Mouse (Mus musculus): Measurements from ENCODE around the gene Jakmip3.

Jakmip3 gene

DNA sequence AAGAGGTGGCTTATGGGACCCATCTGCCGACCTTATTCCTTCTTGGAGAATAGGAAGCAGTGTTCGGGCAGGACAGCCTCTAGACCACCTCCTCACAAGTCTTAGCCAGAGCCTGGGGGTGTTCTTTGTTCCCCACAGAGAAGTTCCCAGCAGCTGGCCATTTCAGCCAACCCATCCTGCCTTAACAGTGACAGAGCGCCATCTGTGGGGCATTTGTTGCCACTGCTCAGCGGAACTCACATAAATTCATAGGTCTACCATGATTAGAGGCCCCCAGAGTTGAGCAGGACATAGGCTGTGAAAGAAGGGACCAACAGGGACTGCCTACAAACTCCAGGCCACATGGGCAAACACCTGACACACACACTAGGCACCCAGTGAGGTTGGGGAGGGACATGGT lies 122.9 kb downstream of the Jakmip3 start:
- no peak for DNase-seq (ENCODE audit: low spot score)

DNA sequence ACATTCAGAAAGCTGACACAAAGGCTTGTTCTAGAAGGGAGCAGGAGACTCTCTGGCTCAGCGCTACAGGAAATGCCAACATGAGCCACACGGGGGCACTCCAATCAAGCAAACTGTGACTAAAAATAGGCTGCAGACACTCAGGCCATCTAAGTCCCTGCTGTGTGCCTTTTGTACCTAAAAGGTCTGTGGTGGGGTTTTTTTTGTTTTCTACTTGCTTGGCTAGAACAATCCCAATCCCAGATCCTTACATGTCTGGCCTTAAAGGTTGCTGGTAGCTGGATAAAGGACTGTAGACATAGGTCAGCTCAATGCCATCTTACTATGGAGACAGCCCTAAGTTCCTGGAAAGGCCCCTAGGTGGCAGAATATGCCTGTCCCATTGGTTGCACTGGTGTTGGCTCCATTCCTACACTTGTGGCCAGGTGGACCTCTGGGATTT lies 127.7 kb downstream of the Jakmip3 start:
- DNase-seq (ENCODE audit: low spot score), result peak; percentile 48

DNA sequence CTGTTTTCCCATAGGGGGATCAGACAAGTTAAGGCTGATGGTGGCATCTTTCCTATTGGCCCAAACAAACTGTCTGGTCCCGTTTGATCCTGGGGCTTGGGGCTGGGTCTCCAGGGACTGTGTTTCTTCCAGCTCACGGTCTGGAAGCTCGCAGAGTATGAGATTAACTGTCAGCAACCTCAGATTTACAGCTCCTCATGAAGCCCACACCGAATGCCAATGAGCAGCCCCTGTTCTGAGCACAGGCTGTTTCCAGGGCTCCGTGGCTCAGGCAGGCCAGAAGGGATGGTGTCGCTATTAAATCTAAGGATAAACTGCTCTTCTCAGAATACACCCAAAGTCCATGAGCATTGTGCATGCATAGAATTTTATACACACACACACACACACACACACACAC lies 133.7 kb downstream of the Jakmip3 start:
- no peak for DNase-seq (ENCODE audit: low spot score)

DNA sequence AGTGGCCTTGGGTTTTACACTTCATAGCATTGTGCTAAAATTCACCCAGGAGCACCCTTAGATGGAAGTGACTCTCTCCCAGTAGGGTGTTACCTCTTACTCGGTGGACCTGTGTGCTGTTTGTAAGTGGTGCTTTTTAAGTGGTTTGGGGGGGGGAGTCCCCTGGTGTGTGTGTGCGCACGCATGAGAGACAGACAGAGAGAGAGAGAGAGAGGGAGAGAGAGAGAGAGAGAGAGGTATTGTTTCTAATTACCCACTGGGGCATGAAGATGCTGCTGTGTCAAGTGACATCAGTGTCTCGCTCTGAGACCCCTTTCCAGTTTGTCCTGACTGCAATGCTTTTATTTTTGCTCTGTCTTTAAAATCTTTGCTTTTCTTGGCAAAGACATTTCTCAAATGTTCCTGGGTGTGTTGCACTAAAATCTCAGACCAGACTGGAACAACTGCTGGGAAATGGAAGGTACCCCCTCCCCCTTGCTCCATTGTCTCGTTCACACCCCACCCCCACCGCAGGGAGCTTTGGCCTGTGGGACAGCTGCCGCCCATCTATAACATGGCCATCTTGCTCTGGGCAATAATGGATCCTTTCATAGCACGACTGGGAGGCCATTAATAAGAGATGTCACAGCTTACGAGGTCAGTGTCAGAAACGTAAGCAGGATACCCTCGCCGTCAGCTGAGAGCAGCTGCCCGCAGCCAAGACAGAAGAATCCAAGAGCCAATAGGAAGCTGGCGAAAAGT lies 134.7 kb downstream of the Jakmip3 start:
- DNase-seq (ENCODE audit: low spot score), result no peak

DNA sequence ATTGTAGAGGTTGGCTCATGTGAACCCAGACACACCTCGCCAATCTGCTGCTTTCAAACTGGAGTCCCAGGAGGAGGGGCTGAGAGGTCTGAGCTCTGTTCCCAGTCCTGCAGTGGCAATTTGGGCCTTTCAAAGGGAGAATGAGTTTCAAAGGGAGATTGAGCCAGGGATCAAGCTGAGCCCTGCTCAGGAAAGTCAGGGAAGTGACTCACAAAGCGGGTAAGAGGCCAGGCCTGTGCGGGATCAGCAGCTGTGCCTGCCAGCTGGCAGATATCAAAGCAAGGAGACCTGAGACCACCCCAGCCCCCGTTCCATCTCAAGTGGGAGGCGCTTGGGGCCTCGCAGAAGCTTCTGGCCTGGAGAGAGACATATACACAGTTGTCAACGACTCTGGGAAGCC lies 136.8 kb downstream of the Jakmip3 start:
- DNase-seq (ENCODE audit: low spot score), result no peak

DNA sequence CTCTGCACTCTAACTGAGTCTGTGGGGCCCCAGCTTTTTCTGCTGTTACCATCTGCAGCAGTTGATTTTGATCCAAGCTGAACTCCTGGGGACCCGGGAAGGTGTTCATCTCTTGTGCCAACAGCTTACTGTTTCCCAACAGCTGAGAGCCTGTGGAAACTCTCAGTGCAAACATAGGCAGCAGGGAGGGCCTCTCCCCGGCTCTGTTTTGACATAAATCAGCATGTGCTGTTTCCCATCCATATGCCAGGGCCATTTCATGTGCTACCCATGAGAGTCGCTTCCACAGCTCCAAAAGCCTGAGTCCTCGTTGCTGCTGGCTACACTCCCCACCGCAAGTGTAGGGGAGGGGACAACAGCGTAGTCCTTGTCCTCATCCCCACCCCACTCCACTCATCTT lies 137.7 kb downstream of the Jakmip3 start:
- DNase-seq (ENCODE audit: low spot score), result no peak

DNA sequence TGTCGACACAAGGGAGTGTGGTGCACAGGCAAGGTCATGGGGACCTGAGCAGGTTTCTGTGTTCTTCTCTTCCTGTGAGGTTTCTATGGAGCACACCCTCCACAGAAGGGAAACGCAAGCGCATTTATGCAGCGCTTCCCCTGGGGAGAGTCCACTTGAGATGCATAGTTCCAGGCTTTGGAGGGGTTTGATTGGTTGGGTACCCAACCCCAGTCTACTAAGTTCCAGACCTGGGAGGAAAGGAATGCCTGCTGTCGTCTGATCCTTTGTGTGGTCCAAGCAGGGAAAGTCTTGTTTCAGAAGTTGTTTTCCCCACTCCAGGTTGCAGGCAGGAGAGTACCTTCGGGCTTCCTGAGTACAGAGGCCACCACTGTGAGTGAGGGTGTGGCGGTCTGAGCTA lies 138.6 kb downstream of the Jakmip3 start:
- no peak for DNase-seq (ENCODE audit: low spot score)

DNA sequence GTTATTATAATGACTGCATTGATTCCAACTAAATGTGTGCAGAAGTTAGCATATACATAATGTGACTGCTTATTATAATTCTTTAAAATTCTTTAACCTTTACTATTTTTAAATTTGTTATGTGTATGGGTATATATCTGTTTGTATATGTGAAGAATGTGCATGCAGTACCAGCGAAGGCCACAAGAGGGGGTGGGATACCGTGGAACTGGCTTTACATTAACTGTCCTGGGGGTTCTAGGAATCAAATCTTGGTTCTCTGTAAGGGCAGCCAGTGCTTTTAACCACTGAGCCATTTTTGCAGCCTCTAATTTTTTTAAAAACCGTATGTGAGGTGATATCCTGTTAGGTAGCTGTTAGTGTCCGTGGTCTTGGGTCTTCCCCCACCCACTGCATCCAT lies 140.2 kb downstream of the Jakmip3 start:
- no peak for DNase-seq (ENCODE audit: low spot score)

DNA sequence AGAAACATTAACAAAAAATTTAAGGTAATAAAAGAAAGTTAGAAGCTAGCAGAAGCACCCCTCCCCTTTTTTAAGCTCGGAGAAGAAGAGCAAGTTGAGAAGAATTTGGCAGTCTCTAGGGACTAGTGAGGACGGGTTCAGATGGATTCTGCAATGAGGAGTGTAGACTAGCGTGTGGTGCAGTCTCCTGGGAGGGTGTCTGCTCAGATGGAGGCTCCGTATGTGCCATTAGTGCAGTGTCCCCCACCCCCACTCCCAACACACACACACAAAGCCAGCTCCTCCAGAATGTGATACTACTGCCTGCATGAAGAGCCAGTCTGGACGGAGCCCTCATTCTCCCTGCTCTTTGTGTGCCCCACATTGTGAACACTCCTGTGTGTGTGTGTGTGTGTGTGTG lies 140.6 kb downstream of the Jakmip3 start:
- DNase-seq (ENCODE audit: low spot score), result no peak

DNA sequence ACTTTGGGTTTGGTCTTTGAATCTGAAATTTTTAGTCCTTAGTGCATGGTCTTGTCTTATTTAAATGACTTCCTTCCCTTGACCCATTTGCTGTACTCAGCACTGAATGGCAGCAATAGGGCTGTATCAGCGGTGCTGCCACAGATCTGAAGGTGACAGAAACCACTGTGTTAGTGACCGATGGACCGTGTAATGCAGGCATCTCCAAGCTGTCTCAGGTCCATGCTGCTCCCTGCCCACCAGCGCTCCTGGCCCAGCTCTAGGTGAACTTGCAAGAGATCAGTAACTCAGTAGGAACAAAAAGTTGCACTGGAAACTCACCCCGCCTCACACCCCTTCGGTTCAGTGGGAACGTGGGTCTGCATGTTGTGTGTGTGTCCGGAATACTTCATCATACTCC lies 141.8 kb downstream of the Jakmip3 start:
- no peak for DNase-seq (ENCODE audit: low spot score)

DNA sequence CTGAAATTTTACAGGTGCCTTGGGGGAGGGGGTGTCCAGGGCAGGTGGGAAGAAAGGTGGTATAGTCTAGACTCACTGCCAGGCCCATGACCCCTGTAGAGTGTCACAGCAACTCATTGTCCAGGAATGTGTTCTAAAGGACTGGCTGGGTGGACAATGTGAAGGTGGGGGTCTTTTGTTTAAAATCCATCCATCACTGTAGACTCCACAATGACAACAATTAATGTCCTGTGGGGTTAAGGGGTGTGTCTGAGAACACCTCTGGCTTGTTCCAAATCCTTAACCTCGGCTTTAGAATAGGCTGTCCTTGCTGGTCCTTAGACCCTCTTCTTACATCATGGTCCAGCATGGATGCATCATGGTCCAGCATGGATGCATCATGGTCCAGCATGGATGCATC lies 143.8 kb downstream of the Jakmip3 start:
- no peak for DNase-seq (ENCODE audit: low spot score)

DNA sequence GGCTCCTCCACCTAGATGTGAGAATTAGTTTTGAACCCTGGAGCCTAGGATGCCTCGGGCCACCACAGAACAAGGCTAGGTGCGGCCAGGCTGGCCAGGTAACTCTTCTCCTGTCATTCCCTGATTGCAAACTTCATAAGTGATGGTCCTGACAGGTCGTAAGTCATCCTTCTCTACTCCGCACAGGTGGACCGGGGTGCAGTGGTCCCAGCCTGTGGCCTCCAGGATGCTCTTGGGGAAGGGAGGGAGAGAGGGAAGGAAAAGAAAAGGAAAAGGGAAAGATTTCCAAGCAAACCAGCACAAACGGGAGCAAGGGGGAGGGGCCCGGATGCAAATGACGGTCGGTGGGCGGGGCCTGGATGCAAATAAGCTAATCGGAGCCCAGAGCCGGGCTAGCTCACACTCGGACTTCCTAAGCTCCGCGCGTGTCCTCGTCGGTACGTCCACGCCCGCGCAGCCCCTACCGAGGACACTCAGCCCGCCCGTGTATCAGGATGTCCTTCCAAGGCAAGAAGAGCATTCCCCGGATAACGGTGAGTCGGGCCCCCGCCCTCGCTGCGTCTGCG lies 145.2 kb downstream of the Jakmip3 start, which contains the start of gene Dpysl4:
Dpysl4 (plus strand) TSS at position 373 of the 566 bp plus-strand sequence.
- DNase-seq (ENCODE audit: low spot score), result peak; percentile 13

DNA sequence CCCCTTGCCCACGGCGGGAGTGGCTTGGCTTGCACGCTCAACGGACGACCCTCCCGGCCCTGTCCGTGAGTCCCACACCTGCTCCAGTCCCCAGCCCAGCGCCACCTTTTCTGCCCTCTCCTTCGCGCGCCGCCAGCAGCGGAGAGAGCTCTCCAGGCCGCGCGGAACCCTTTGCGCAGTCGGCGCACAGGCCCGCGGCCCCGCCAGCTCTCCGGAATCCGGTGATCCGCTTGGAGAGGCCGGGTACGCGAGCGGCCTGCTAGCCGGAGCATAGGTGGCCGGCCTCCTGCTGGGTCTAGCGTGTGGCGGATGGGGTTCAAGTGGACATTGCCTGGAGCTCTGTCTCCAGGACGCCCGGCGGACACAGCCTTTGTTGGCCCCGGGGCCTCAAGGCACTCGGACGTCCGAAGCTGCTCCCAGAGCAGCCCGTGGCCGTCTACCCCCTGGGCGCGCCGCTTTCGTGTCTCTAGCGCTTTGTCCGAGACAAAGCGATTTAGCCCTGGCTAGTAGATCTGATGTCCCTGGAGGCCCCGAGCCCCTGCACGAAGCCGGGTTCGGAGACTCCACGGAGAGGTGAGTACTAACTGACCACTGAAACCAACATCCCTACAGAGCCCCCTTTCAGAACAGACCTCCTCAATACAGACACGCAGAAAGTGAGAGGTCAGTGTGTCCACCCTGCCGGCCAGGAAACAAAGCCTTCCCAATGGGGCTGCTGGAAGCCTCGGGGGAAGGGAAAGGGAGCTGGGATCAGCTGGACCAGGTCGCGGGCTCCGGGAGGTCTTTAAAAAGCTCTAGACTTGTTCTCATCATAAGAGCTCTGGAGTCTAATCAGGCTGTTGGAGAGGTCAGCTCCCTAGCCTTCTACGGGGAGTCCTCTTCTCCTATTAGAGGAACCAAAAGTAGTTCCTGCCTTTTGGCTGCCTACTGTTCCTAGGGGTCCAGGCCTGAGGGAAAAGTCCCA lies 145.9 kb downstream of the Jakmip3 start:
- DNase-seq (ENCODE audit: low spot score), result no peak

DNA sequence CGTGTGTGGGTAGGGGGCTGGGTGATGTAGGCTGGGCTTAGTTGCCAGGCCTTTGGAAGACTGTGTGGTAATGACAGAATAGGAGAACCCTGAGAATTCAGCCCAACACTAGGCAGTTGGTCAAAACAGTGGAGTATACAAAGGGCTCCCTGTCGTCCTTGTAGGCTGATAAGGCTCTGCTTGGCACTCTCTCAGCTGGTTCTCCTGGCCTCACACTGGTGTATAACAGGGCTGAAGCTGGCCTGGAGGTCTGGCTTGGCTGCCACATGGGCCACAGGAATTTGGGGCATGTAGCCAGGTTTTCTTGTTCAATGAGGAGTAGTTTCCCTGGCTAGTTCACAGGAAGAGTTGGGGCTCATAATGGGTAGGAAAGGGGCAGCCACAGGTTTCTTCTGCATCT lies 147.3 kb downstream of the Jakmip3 start:
- DNase-seq (ENCODE audit: low spot score), result no peak

DNA sequence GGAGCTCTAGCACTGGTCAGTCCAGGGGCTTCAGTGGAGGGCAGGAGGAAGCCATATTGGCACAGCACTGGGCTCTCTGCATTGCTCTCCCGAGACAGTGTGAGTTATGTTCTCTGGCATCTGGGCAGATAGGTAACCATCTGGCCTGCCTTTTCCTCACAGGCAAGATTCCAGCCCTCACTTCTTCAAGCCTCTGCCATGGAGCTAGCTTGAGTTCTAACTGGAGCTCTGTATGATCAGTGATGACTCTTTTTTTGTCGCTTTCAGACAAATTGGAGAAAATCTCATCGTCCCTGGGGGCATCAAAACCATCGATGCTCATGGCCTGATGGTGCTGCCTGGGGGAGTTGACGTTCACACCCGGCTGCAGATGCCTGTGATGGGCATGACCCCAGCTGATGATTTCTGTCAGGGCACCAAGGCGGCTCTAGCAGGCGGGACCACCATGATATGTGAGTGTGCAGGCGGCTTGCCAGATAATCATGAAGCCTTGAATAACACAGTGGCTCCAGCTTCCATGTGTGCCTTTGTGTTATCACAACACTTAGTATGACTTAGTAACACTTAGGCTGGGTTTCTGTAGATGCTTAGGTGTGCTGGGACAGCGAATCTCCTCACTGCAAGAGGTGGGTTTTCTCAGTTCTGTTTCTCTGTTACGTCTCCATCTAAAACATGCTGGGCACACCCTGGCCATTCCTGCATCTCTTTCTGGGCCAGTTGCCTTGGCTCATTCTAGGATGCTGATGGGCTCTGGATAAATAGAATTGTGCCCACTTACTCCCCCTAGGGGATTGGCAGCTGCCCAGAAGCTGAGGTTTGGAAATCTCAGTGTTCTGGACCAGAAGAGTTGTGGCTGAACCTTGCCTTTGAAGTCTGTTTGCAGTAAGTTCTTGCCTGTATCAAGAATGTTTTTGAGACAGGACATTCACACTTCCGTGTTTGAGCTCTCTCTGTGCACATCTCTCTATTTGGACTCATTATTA lies 149.7 kb downstream of the Jakmip3 start:
- no peak for DNase-seq (ENCODE audit: low spot score)

DNA sequence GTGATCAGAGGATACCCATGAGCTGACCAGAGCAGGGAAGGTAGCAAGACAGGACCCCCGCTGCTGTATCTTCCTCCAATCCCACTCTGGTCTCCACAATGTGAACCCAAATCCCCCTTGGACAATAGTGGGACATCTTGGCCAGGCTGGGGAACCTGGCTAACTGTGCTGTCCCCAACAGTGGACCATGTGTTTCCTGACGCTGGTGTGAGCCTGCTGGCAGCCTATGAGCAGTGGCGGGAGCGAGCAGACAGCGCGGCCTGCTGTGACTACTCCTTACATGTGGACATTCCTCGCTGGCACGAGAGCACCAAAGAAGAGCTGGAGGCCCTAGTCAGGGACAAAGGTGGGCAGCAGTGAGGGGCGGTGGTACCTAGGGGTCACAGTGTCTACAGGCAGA lies 151.2 kb downstream of the Jakmip3 start:
- DNase-seq (ENCODE audit: low spot score), result no peak

DNA sequence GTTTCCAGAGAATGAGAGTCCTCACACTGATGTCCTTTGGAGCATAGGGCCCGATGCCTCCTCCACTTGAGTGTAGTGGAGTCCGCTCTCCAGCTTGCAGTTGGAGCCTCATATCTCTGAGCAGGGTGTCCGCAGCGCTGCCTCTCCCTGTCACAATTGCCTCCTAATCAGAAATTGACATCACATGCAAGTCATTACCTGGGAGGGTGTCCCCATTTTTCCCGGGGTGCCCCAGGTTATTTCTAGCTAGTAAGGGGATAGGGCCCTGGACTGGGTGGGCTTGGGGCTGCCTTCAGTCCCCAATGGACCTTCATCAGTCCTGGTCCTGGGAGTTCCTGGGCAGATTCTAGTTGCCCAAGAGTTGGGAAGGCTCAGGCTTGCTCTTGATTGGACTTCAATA lies 152.1 kb downstream of the Jakmip3 start:
- no peak for DNase-seq (ENCODE audit: low spot score)

DNA sequence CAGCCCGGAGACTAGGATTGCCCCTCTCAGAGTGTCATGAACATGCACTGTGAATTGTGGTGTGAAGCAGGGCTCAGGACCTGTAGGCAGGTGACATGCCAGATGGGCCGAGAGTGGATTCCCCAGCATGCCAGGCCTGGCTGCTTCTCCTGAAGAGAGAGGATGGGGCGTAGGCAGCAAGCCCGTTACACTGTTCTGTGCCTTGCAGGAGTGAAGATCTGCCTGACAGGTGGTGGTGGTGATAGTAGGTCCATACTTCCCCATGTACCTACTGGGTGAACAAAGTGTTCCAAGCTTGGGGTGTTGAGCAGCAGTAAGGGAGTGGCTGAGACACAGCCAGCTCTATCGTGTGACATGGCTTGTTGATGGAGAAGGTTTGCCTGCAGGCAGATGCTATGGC lies 152.6 kb downstream of the Jakmip3 start:
- no peak for DNase-seq (ENCODE audit: low spot score)

DNA sequence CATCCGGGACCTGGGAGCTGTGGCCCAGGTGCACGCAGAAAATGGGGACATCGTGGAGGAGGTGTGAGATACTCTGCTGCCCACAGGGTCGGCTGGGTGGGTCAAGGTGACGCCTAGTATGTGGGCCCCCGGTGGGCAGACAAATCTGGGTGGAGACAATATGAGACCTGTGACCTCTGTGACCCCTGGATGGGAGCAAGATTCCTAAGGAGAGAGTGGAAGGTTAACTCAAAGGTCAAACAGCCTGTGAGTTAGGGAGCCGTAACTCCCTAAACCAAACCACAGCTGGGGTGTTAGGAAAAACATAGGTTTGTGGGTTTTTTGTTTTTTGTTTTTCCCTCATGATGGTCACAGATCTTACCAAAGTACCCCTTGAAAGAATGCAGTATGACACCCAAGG lies 153.3 kb downstream of the Jakmip3 start:
- DNase-seq (ENCODE audit: low spot score), result no peak

DNA sequence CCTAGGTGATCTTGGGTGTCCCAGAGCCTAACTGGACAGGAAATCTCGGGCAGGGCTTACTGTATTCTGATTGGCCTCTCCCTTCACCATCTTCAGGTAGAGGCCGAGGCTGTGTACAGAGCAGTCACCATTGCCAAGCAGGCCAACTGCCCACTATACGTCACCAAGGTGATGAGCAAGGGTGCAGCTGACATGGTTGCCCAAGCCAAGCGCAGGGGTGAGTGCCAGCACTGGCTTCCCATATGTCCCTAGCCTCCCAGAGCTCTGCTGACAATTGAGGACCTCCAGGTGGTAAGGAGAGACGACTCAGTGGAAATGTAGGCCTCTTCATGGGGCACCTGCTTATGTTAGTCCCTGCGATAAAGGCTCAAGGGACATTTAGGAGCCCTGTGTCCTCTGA lies 154.2 kb downstream of the Jakmip3 start:
- DNase-seq (ENCODE audit: low spot score), result no peak

DNA sequence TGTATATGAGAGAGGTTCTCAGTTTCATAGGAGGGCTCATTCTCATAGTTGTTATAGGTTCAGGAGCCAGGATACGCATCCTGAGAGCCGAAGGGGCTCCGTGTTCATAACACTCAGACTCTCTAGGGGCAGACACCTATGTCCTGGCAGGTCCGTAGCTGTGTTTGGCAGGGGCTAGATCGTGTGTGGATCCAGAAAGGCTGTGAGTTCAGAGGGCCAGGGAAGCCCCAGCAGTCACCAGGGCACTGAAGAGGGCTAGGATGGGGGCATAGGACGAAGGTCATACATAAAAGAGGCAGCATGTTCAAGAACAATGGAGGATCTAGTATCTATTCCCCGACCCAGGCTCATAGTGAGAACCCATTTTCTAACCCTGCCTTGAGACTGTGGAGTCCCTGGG lies 154.8 kb downstream of the Jakmip3 start:
- DNase-seq (ENCODE audit: low spot score), result no peak

DNA sequence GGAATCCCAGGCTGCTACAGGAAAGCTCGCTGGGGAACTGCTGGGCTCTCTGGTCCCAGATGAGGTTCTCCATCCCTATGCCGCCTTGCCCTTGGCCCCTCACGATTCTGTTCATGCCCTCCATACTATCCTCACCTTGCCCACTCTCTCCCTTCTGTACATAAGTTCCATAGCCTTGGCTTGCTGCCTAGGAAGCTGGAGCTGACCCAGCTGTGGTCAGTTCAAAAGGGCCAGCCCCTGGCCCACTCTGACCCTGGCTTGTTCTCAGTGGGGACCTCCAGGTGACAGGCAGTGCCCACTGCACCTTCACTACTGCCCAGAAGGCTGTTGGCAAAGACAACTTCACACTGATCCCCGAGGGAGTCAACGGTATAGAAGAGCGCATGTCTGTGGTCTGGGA lies 155.9 kb downstream of the Jakmip3 start:
- DNase-seq (ENCODE audit: low spot score), result no peak
